In genomic region chr6:36808306-36809058, GRCm38 (mm10) we compare ENCODE assay signal across 10 mouse cellular contexts. TPM values are rescaled to one million over a fixed set of nuclear protein-coding genes. Genes with fewer than 3 reads are reported as not detected.
DNase-seq lines count a peak whose midpoint lies in the region; ATAC-seq and TF ChIP-seq lines count a peak whose summit lies in the region.
"Had no signal": no experiment of that assay in that cellular context is flagged by ENCODE, and none has a peak within 500 bp of the region (broad histone marks: within the 10 kb centered on the region; RNA-seq: fewer than 3 reads in every experiment).

No protein-coding gene starts in this region.

- H3K4me3 ChIP-seq in kidney, embryonic 15.5 days (replicated peaks) = peak overlapping the region; percentile 65
- H3K4me3 ChIP-seq in embryonic facial prominence, embryonic 12.5 days = peak overlapping the region; percentile 56
- H3K4me3 ChIP-seq in hindbrain, embryonic 14.5 days (replicated peaks; ENCODE audit: low read length) = peak overlapping the region; percentile 63
- peak overlapping the region; percentile 78 for H3K4me3 ChIP-seq in midbrain, postnatal 0 days (ENCODE audit: low read depth, low read length)

- no peaks in the 10 kb centered on the region for H3K27me3 ChIP-seq in kidney, embryonic 15.5 days
- H3K27me3 ChIP-seq in embryonic facial prominence, embryonic 12.5 days = no peaks in the 10 kb centered on the region
- no peaks in the 10 kb centered on the region for H3K27me3 ChIP-seq in hindbrain, embryonic 14.5 days (ENCODE audit: control insufficient read depth, insufficient read depth, low read length)
- no peaks in the 10 kb centered on the region for H3K27me3 ChIP-seq in midbrain, postnatal 0 days (ENCODE audit: insufficient read depth, low read length)

- WGBS in kidney, embryonic 15.5 days = 31% methylated on average over 7 of the region's 7 CpGs
- WGBS in embryonic facial prominence, embryonic 12.5 days = 23% methylated on average over 7 of the region's 7 CpGs
- WGBS in hindbrain, embryonic 14.5 days = 16% methylated on average over 7 of the region's 7 CpGs
- WGBS in midbrain, postnatal 0 days = 14% methylated on average over 7 of the region's 7 CpGs

- no peak for ATAC-seq in kidney, embryonic 15.5 days (replicated peaks; ENCODE audit: low FRiP score)
- no peak for ATAC-seq in embryonic facial prominence, embryonic 12.5 days (ENCODE audit: insufficient number of reproducible peaks, insufficient read depth, low FRiP score, low TSS enrichment)
- no peak for ATAC-seq in hindbrain, embryonic 14.5 days (ENCODE audit: low FRiP score)
- ATAC-seq in midbrain, postnatal 0 days (ENCODE audit: low FRiP score) = no peak

- peaks cover 19% of the 10 kb centered on the region for H3K4me1 ChIP-seq in kidney, embryonic 15.5 days
- peaks cover 25% of the 10 kb centered on the region for H3K4me1 ChIP-seq in embryonic facial prominence, embryonic 12.5 days
- H3K4me1 ChIP-seq in hindbrain, embryonic 14.5 days (replicated peaks; ENCODE audit: control insufficient read depth, insufficient read depth, low read length) = peaks cover 35% of the 10 kb centered on the region
- H3K4me1 ChIP-seq in midbrain, postnatal 0 days (ENCODE audit: insufficient read depth, low read length) = no peaks in the 10 kb centered on the region

- no peak for DNase-seq in kidney, adult 11 months
- DNase-seq in hindbrain, embryonic 14.5 days (ENCODE audit: low spot score) = no peak
- no peak for DNase-seq in midbrain, postnatal 0 days (ENCODE audit: low spot score)
- DNase-seq in right cerebral cortex, postnatal 4 days = no peak
- DNase-seq in frontal cortex, postnatal 36 days (ENCODE audit: low spot score in 2 of 2) = no peak
- no peak for DNase-seq in adrenal gland, postnatal 14 days
- DNase-seq: heart, adult 18-20 months had no signal

- H3K9me3 ChIP-seq in kidney, embryonic 15.5 days (replicated peaks) = no peaks in the 10 kb centered on the region
- H3K9me3 ChIP-seq in embryonic facial prominence, embryonic 12.5 days = no peaks in the 10 kb centered on the region
- no peaks in the 10 kb centered on the region for H3K9me3 ChIP-seq in hindbrain, embryonic 14.5 days (ENCODE audit: control insufficient read depth, low read length)
- no peaks in the 10 kb centered on the region for H3K9me3 ChIP-seq in midbrain, postnatal 0 days (ENCODE audit: low read length)

- TF ChIP-seq CTCF in midbrain, postnatal 0 days (IDR thresholded peaks at IDR 0.05) = no peak

- H3K36me3 ChIP-seq in kidney, embryonic 15.5 days = peaks cover 11% of the 10 kb centered on the region; the same call in 1 of the 2 replicates
- peaks cover 12% of the 10 kb centered on the region for H3K36me3 ChIP-seq in embryonic facial prominence, embryonic 12.5 days
- peaks cover 8% of the 10 kb centered on the region; the same call in 1 of the 2 replicates for H3K36me3 ChIP-seq in hindbrain, embryonic 14.5 days (replicated peaks; ENCODE audit: control insufficient read depth, insufficient read depth)
- 0 out of 2 replicates have a peak, but pooled peaks cover 4% of the 10 kb centered on the region for H3K36me3 ChIP-seq in midbrain, postnatal 0 days (ENCODE audit: insufficient read depth, low read length)

- peak overlapping the region; percentile 76 for H3K9ac ChIP-seq in kidney, embryonic 15.5 days
- peak overlapping the region; percentile 76 for H3K9ac ChIP-seq in embryonic facial prominence, embryonic 12.5 days
- H3K9ac ChIP-seq in hindbrain, embryonic 14.5 days = peak overlapping the region; percentile 81
- peak overlapping the region; percentile 64 for H3K9ac ChIP-seq in midbrain, postnatal 0 days (replicated peaks; ENCODE audit: low read length, poor library complexity, severe bottlenecking)

- H3K27ac ChIP-seq in kidney, embryonic 15.5 days = peak overlapping the region; percentile 92
- H3K27ac ChIP-seq in embryonic facial prominence, embryonic 12.5 days = peak overlapping the region; percentile 95
- H3K27ac ChIP-seq in hindbrain, embryonic 14.5 days = peak overlapping the region; percentile 92
- peak overlapping the region; percentile 85; the same call in 1 of the 2 replicates for H3K27ac ChIP-seq in midbrain, postnatal 0 days (ENCODE audit: low read depth, low read length)

- H3K4me2 ChIP-seq in kidney, embryonic 15.5 days = peak overlapping the region; percentile 82
- H3K4me2 ChIP-seq in embryonic facial prominence, embryonic 12.5 days (replicated peaks) = peak overlapping the region; percentile 60
- peak overlapping the region; percentile 70 for H3K4me2 ChIP-seq in hindbrain, embryonic 14.5 days (replicated peaks)
- peak overlapping the region; percentile 74 for H3K4me2 ChIP-seq in midbrain, postnatal 0 days (ENCODE audit: low read depth, low read length, poor library complexity, severe bottlenecking)

RNA-seq across cellular contexts. Expression of gene Ptn, which starts 1.5 kb away (rescaled TPM):
- 362 and 367 TPM in 2 replicates for polyA plus RNA-seq in kidney, embryonic 15.5 days (2015; fragmentation: Nextera tagmentation; extraction: Ambion mirVana)
- polyA plus RNA-seq in embryonic facial prominence, embryonic 12.5 days (2016; fragmentation: Nextera tagmentation; extraction: Ambion mirVana) = 678 and 730 TPM in 2 replicates
- polyA plus RNA-seq in hindbrain, embryonic 14.5 days (2014; fragmentation: Nextera tagmentation; extraction: Ambion mirVana) = 732 and 771 TPM in 2 replicates
- 486 and 584 TPM in 2 replicates for total RNA-seq in midbrain, postnatal 0 days (2014; rRNA removed)
- 1,122 and 1,124 TPM in 2 replicates for polyA plus RNA-seq in midbrain, postnatal 0 days (2015; fragmentation: Nextera tagmentation; extraction: Ambion mirVana)
- 58.7 and 59.5 TPM in 2 replicates for total RNA-seq in adrenal gland, postnatal 14 days (2021)
- total RNA-seq: liver, adult 2 months had no signal
- polyA plus RNA-seq: liver, adult 2 months had no signal
